10 mouse cellular contexts compared by ENCODE assay signal in the genomic region with DNA sequence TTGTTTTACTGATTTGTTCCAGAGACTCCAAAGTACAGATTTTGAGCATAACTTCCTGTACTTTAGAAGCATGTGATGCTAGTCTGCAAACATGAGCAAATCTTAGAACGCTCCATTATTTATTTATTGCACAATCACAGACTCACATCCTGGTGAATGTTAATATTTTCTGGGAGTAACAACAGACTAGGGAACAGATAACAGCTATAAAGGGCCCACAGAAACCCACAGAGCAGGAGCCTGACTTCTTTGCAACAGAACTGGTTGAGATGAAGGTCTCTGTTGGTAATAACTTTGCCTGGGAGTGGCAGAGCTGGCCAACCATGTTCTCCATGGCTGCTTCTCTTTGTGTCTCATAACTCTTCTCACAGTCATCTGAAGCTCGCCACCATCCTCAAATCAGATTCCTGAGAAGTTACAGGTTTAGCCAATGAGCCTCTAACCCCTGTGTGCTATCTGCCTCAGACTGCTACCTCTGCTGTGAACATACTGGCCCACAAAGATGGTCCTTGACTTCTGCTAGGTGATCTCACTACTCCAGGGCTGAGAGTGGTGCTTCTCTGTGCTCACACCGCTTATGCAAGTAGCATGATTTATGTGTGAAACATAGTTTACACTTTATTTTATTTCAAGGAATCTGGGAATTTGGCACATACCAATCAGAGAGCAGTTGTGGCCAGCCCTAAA. TPM values are rescaled to one million over a fixed set of nuclear protein-coding genes. Genes with fewer than 3 reads are reported as not detected.
DNase-seq lines count a peak whose midpoint lies in the region; ATAC-seq and TF ChIP-seq lines count a peak whose summit lies in the region.
"Had no signal": no experiment of that assay in that cellular context is flagged by ENCODE, and none has a peak within 500 bp of the region (broad histone marks: within the 10 kb centered on the region; RNA-seq: fewer than 3 reads in every experiment).

No protein-coding gene starts in this region.

- H3K9ac ChIP-seq in heart, embryonic 12.5 days = no peak overlapping the region
- no peak overlapping the region for H3K9ac ChIP-seq in intestine, postnatal 0 days (ENCODE audit: low read depth, low read length)
- H3K9ac ChIP-seq in stomach, embryonic 14.5 days (replicated peaks; ENCODE audit: low read depth, low read length) = no peak overlapping the region

- no peaks in the 10 kb centered on the region for H3K36me3 ChIP-seq in heart, embryonic 12.5 days
- H3K36me3 ChIP-seq in intestine, postnatal 0 days (ENCODE audit: control insufficient read depth, insufficient read depth) = no peaks in the 10 kb centered on the region
- no peaks in the 10 kb centered on the region for H3K36me3 ChIP-seq in stomach, embryonic 14.5 days (ENCODE audit: control insufficient read depth, insufficient read depth, low read length)
- H3K36me3 ChIP-seq: forebrain, embryonic 10.5 days had no signal

- H3K4me1 ChIP-seq in heart, embryonic 12.5 days (replicated peaks) = peaks cover 17% of the 10 kb centered on the region
- peaks cover 29% of the 10 kb centered on the region for H3K4me1 ChIP-seq in lung, adult 2 months (ENCODE audit: control insufficient read depth, insufficient read depth, low read length)
- 0 out of 2 replicates have a peak, but pooled peaks cover 3% of the 10 kb centered on the region for H3K4me1 ChIP-seq in intestine, postnatal 0 days (replicated peaks; ENCODE audit: control insufficient read depth, insufficient read depth, low read length)
- peaks cover 9% of the 10 kb centered on the region for H3K4me1 ChIP-seq in stomach, embryonic 14.5 days (ENCODE audit: control insufficient read depth, insufficient read depth, low read length)
- H3K4me1 ChIP-seq: forebrain, embryonic 10.5 days had no signal

- H3K4me3 ChIP-seq in heart, embryonic 12.5 days = no peak overlapping the region
- no peak overlapping the region for H3K4me3 ChIP-seq in lung, adult 2 months (replicated peaks; ENCODE audit: extremely low read depth, low read depth, low read length)
- H3K4me3 ChIP-seq in intestine, postnatal 0 days (ENCODE audit: low read depth, low read length) = no peak overlapping the region
- no peak overlapping the region for H3K4me3 ChIP-seq in stomach, embryonic 14.5 days (ENCODE audit: low read depth, low read length)
- H3K4me3 ChIP-seq: forebrain, embryonic 10.5 days had no signal

- 67% methylated on average over 3 of the region's 3 CpGs for WGBS in heart, embryonic 12.5 days
- WGBS in lung, adult 2 months = 23% methylated on average over 3 of the region's 3 CpGs
- WGBS in intestine, postnatal 0 days = 18% methylated on average over 3 of the region's 3 CpGs
- 50% methylated on average over 3 of the region's 3 CpGs for WGBS in stomach, embryonic 14.5 days

- no peak for TF ChIP-seq POLR2A in lung, adult 2 months (IDR thresholded peaks at IDR 0.05; ENCODE audit: borderline replicate concordance, extremely low read depth, low read depth, low read length)

- TF ChIP-seq CTCF in lung, adult 2 months (IDR thresholded peaks at IDR 0.05; ENCODE audit: insufficient read depth, low read length) = no peak
- no peak for TF ChIP-seq CTCF in intestine, postnatal 0 days (IDR thresholded peaks at IDR 0.05; ENCODE audit: low read depth)

- no peak for ATAC-seq in heart, embryonic 12.5 days (ENCODE audit: insufficient number of reproducible peaks, low FRiP score)
- peak; percentile 86 for ATAC-seq in intestine, postnatal 0 days
- ATAC-seq in stomach, embryonic 14.5 days (ENCODE audit: insufficient number of reproducible peaks, insufficient read depth, low FRiP score, low read depth) = peak; percentile 66
- ATAC-seq: midbrain, embryonic 16.5 days had no signal

- H3K27ac ChIP-seq in heart, embryonic 12.5 days (ENCODE audit: poor library complexity, severe bottlenecking) = no peak overlapping the region
- peak overlapping the region; percentile 86 for H3K27ac ChIP-seq in intestine, postnatal 0 days (ENCODE audit: low read depth, low read length)
- H3K27ac ChIP-seq in stomach, embryonic 14.5 days (ENCODE audit: low read length) = peak overlapping the region; percentile 63
- H3K27ac ChIP-seq: forebrain, embryonic 10.5 days had no signal

- H3K9me3 ChIP-seq in heart, embryonic 12.5 days (replicated peaks) = 0 out of 2 replicates have a peak, but pooled peaks cover 3% of the 10 kb centered on the region
- H3K9me3 ChIP-seq in intestine, postnatal 0 days (ENCODE audit: control insufficient read depth) = no peaks in the 10 kb centered on the region
- no peaks in the 10 kb centered on the region for H3K9me3 ChIP-seq in stomach, embryonic 14.5 days (ENCODE audit: control insufficient read depth, low read depth, low read length)
- H3K9me3 ChIP-seq: forebrain, embryonic 10.5 days had no signal

- DNase-seq in heart, adult 18-20 months = peak; percentile 57 to 66
- DNase-seq in lung, adult 2 months = peak; percentile 36
- DNase-seq in lung, postnatal 10 days = no peak
- no peak for DNase-seq in adrenal gland, postnatal 14 days
- no peak for DNase-seq in thymus, adult 18-20 months

- H3K27me3 ChIP-seq in heart, embryonic 12.5 days (replicated peaks) = no peaks in the 10 kb centered on the region
- H3K27me3 ChIP-seq in intestine, postnatal 0 days (replicated peaks; ENCODE audit: control insufficient read depth, insufficient read depth, low read length) = no peaks in the 10 kb centered on the region
- H3K27me3 ChIP-seq in stomach, embryonic 14.5 days (ENCODE audit: control insufficient read depth, insufficient read depth, low read length) = no peaks in the 10 kb centered on the region

- no peak overlapping the region for H3K4me2 ChIP-seq in heart, embryonic 12.5 days
- H3K4me2 ChIP-seq in intestine, postnatal 0 days (replicated peaks; ENCODE audit: low read depth) = no peak overlapping the region
- H3K4me2 ChIP-seq in stomach, embryonic 14.5 days (replicated peaks; ENCODE audit: low read depth, low read length) = no peak overlapping the region

RNA-seq across cellular contexts. Expression of a gene that starts 17.2 kb away (rescaled TPM):
- 100 to 1,000 TPM; 347 to 405 TPM for total RNA-seq in heart, adult 18-20 months (2021)
- polyA plus RNA-seq in heart, embryonic 12.5 days (2016; fragmentation: Nextera tagmentation; extraction: Ambion mirVana) = 84.6 and 90.9 TPM in 2 replicates
- 308 and 329 TPM in 2 replicates for polyA plus RNA-seq in lung, adult 2 months (2012; rRNA removed)
- polyA plus RNA-seq in intestine, postnatal 0 days (2015; fragmentation: Nextera tagmentation; extraction: Ambion mirVana) = 2,235 and 2,243 TPM in 2 replicates
- 152 and 177 TPM in 2 replicates for polyA plus RNA-seq in stomach, embryonic 14.5 days (2014; fragmentation: Nextera tagmentation; extraction: Ambion mirVana)
- total RNA-seq in adrenal gland, postnatal 14 days (2021) = 434 and 875 TPM in 2 replicates

RNA-seq across cellular contexts. Expression of a gene that starts 52.2 kb away (rescaled TPM):
- total RNA-seq in heart, adult 18-20 months (2021) = under 1 TPM in 1 of 2 experiments, not detected in 1; 0.87 TPM
- 0.14 TPM in 1 of 2 replicates, not detected in the other for polyA plus RNA-seq in heart, embryonic 12.5 days (2016; fragmentation: Nextera tagmentation; extraction: Ambion mirVana)
- polyA plus RNA-seq in lung, adult 2 months (2012; rRNA removed) = 0.66 and 0.98 TPM in 2 replicates
- 4.8 and 5.7 TPM in 2 replicates for polyA plus RNA-seq in intestine, postnatal 0 days (2015; fragmentation: Nextera tagmentation; extraction: Ambion mirVana)
- 0.22 and 0.98 TPM in 2 replicates for polyA plus RNA-seq in stomach, embryonic 14.5 days (2014; fragmentation: Nextera tagmentation; extraction: Ambion mirVana)
- total RNA-seq in adrenal gland, postnatal 14 days (2021) = not detected in 2 replicates
- polyA plus RNA-seq: midbrain, embryonic 16.5 days had no signal

Comparison
In these comparisons a context has a peak if more than half of its experiments do, and no peak if none do; other contexts are left out.
1. DNase-seq: peak in heart, adult 18-20 months (2 of 2) and lung, adult 2 months (single experiment); none in lung, postnatal 10 days (single experiment), adrenal gland, postnatal 14 days (single experiment) and thymus, adult 18-20 months (0 of 2).